Mouse (Mus musculus) midbrain, embryonic 10.5 days (tissue): ENCODE results near the gene 1700022I11Rik. TPM values are rescaled to one million over a fixed set of nuclear protein-coding genes. Genes with fewer than 3 reads are reported as not detected.
A peak's percentile ranks its signal among the peaks of the same experiment; 100 is the strongest.

Experiments
- DNase-seq: peaks from one replicate; pipeline ENCODE4 v3.0.0-alpha.2; 2017; ENCODE audit warnings: low spot score
- H3K27ac ChIP-seq: fragments of 300-500 bp; sonication (generic); replicated peaks from 2 replicates; pipeline ENCODE4 v1.5.1; 2016; ENCODE audit warnings: mild to moderate bottlenecking
- H3K27me3 ChIP-seq: fragments of 300-500 bp; sonication (generic); 2 replicates; pipeline ENCODE4 v1.6.1; 2016; ENCODE audit warnings: low read depth, mild to moderate bottlenecking; ENCODE audit not compliant: poor library complexity, severe bottlenecking
- H3K36me3 ChIP-seq: fragments of 300-500 bp; sonication (generic); 2 replicates; pipeline ENCODE4 v1.6.1; 2016; ENCODE audit warnings: mild to moderate bottlenecking, moderate library complexity
- H3K4me1 ChIP-seq: fragments of 300-500 bp; sonication (generic); 2 replicates; pipeline ENCODE4 v1.6.1; 2016
- H3K4me3 ChIP-seq: fragments of 300-500 bp; sonication (generic); 2 replicates; pipeline ENCODE4 v1.5.1; 2016; ENCODE audit warnings: mild to moderate bottlenecking, moderate library complexity
- H3K9me3 ChIP-seq: fragments of 300-500 bp; sonication (generic); replicated peaks from 2 replicates; pipeline ENCODE4 v1.6.1; 2016; ENCODE audit warnings: mild to moderate bottlenecking
- WGBS: fragments of 180-500 bp; shearing (Covaris S2); methylation state at CpG from one replicate; pipeline ENCODE4 v1.1.7; 2016; 5-methylcytosine and 5-hydroxymethylcytosine counted together
- polyA plus RNA-seq: library from polyadenylated mRNA; unstranded; fragments of >200 nt; fragmentation: Nextera tagmentation; extraction: Ambion mirVana; gene quantifications from 2 replicates; pipeline ENCODE4 v1.2.1, GENCODE M21; 2016

Gene 1700022I11Rik
- polyA plus RNA-seq, 1 experiment from 2014 or later: 0.59 TPM

DNA sequence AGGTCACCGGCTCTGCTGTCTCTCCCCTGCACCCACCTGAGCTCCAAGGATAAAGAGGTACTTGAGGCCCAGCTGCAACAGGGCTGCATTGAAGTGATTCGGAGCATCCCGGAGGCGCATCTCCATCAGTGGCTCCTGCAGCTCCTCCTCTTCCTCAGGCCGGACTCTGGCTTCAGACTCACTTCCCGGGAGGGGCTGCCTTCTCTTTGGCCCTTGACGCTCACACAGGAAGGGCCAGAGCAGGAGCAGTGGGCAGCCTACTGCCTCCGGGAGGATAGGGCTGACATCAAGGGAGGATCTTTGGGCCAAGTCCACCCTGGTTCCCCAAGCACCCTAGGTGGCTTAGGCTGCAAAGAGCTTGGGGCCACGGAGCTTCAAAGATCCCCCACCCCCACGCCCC lies 49.8 kb downstream of the 1700022I11Rik start:
- Histone ChIP-seq H3K27me3 (no peaks in the 10 kb centered on the region), H3K4me1 (0 out of 2 replicates have a peak, but pooled peaks cover 3% of the 10 kb centered on the region), H3K36me3 (peaks cover 77% of the 10 kb centered on the region), H3K4me3 (no peak overlapping the region), H3K27ac (no peak overlapping the region), H3K9me3 (no peaks in the 10 kb centered on the region)
- WGBS: 94% methylated on average over 10 of the region's 10 CpGs
- DNase-seq: no peak

DNA sequence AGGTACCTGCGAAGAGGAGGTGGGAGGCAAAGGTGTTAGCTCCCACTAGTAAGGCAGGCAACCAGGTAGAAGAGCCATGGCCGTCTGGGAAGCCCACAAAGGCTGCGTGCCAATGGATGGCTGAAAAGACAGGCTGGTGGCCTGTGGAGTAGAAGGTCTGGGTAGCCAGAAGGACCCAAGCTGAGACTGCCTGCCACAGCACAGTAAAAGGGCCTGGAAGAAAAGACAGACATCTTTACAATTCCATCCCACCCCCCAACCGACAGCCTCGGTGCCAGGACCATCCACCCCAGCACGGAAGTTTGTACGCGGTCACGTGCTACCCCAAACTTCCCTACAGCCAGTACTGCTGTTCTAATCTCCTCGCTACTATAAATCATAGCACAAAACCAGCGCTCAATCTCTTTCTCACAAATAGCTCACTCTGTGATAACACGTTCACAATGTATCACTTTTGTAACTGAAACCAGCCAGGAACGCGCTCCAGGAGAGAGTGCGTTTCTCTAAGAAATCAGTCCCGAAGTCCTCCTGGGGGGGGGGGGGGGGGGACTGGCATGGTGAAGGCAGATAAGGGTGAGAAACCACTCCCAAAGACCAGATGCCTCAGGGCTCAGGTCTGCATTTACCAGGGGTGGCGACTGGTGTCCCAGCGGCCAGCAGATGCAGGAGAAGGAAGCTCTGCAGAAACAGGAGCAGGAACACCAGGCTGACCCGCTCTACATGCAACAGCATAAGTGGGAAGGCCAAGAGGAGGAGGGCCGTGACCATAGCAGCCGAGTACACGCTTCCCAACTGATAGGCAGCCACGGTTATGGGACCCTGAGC lies 50.4 kb downstream of the 1700022I11Rik start:
- Histone ChIP-seq H3K27me3 (no peaks in the 10 kb centered on the region), H3K4me3 (no peak overlapping the region), H3K36me3 (peaks cover 82% of the 10 kb centered on the region), H3K4me1 (peaks cover 10% of the 10 kb centered on the region), H3K27ac (no peak overlapping the region), H3K9me3 (no peaks in the 10 kb centered on the region)
- no peak for DNase-seq
- WGBS: 93% methylated on average over 23 of the region's 23 CpGs

- Histone ChIP-seq H3K4me3 (no peak overlapping the region), H3K9me3 (no peaks in the 10 kb centered on the region), H3K36me3 (peaks cover 82% of the 10 kb centered on the region), H3K4me1 (peaks cover 20% of the 10 kb centered on the region), H3K27me3 (no peaks in the 10 kb centered on the region), H3K27ac (no peak overlapping the region)
- DNase-seq: no peak
- 82% methylated on average over 16 of the region's 16 CpGs for WGBS
These were observed 51.5 kb downstream of the 1700022I11Rik start for GRCm38 (mm10) chr4:43020876-43021275.

- Histone ChIP-seq H3K27ac (no peak overlapping the region), H3K4me1 (peaks cover 21% of the 10 kb centered on the region), H3K4me3 (no peak overlapping the region), H3K27me3 (no peaks in the 10 kb centered on the region), H3K36me3 (peaks cover 82% of the 10 kb centered on the region), H3K9me3 (no peaks in the 10 kb centered on the region)
- DNase-seq: no peak
- 67% methylated on average over 17 of the region's 17 CpGs for WGBS
These were observed 51.9 kb downstream of the 1700022I11Rik start for GRCm38 (mm10) chr4:43021341-43021740.

DNA sequence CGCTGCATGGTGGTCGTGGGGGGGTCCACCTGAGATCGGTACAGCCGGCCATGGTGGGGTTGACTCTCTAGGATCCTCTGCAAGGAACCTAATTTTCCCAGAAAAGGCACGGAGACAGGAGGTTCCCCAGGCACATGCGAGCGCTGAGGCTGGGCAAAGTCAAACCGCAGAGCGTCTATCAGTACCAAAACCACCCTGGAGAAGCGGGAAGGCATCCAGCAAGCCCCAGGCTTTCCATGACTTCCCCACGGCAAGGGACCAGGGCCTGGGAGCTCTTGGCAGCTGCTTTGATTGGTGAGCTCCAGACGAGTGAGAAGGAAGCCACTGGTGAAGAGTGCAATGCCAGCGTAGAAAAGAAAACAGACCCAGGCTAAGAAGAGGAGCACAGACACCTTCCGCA lies 55.3 kb downstream of the 1700022I11Rik start:
- Histone ChIP-seq H3K4me3 (peak overlapping the region; percentile 74), H3K36me3 (peaks cover 82% of the 10 kb centered on the region), H3K9me3 (no peaks in the 10 kb centered on the region), H3K27ac (peak overlapping the region; percentile 87), H3K27me3 (no peaks in the 10 kb centered on the region), H3K4me1 (peaks cover 21% of the 10 kb centered on the region)
- DNase-seq: no peak
- 86% methylated on average over 14 of the region's 14 CpGs for WGBS

DNA sequence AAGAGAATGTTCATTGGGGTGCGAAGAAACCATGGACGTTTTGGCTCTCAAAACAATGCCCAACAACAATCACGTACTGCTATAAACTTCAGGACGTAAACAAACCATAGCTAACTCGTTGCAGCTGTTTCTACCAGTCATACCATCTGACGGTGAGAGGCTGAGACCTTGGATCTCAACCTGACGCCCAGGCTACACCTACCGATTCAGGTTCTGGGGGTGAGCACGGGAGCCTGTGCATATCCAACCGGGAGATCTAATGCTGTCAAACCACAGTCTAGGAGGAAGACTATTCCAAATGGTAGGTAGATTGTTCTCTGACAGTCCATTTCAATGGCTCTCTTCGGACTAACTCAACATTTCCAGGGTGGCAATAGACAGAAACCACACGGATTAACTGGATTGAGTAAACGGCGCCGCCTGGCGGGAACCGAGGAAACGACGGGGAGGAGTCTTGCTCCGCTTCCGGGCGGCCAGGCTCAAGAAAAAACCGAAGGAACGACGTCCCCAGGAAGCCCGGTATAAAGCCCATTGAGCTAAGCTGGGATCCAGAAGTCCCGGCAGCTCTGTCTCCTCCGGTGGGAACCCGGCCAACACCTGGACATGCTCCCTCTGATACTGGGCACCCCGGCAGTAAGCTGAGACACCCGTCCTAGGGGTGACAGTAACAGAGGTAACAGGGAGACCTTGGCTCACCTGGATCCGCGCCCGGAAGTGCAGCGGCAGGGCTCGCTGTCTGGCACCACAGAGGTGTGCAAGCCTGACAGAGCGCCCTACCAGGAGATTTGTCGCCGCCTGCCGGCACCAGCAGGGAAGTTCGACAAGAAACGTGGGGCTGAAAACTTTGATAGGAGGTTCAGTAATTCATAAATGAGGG lies 55.9 kb downstream of the 1700022I11Rik start, which contains the start of gene Pigo:
Gene Pigo, minus strand, starts transcription at position 736 of the 877 bp plus-strand sequence.
- peaks cover 27% of the 10 kb centered on the region for H3K4me1 ChIP-seq
- peak within 1 kb of the TSS; percentile 74 for H3K4me3 ChIP-seq
- WGBS: 9% methylated on average over 42 of the region's 42 CpGs
- peaks cover 81% of the 10 kb centered on the region for H3K36me3 ChIP-seq
- H3K27ac ChIP-seq: peak within 1 kb of the TSS; percentile 87
- peak; percentile 91 for DNase-seq
- H3K9me3 ChIP-seq: no peaks in the 10 kb centered on the region
- no peaks in the 10 kb centered on the region for H3K27me3 ChIP-seq

GRCm38 (mm10) chr4:43029121-43029520 lies 59.7 kb downstream of the 1700022I11Rik start:
- Histone ChIP-seq H3K27ac (no peak overlapping the region), H3K27me3 (no peaks in the 10 kb centered on the region), H3K36me3 (peaks cover 61% of the 10 kb centered on the region), H3K4me1 (peaks cover 52% of the 10 kb centered on the region), H3K4me3 (no peak overlapping the region), H3K9me3 (no peaks in the 10 kb centered on the region)
- DNase-seq: no peak
- WGBS: 92% methylated on average over 7 of the region's 7 CpGs

DNA sequence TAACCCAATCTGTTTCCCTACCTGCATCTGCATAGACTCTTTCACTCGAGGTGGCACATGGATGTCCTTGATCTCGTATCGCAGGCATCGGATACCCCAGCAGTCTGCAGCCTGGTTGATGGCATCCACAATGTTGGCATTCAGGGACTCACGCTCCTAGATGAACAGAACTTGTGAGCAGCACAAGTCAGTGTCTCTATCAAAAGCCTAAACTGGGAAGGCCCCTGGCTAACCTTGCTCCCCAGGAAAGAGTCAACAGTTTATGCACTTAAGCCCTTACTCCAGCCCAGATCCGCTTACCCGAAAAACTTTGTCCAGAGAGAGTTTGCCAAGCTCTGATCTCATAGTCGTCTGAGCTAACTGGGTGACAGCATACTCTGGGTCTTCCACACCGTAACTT lies 60.3 kb downstream of the 1700022I11Rik start:
- WGBS: 95% methylated on average over 9 of the region's 9 CpGs
- H3K27ac ChIP-seq: no peak overlapping the region
- no peaks in the 10 kb centered on the region for H3K27me3 ChIP-seq
- H3K9me3 ChIP-seq: no peaks in the 10 kb centered on the region
- peak overlapping the region; percentile 86; the same call in 1 of the 2 replicates for H3K4me3 ChIP-seq
- peaks cover 47% of the 10 kb centered on the region for H3K4me1 ChIP-seq
- H3K36me3 ChIP-seq: peaks cover 62% of the 10 kb centered on the region
- DNase-seq: no peak

GRCm38 (mm10) chr4:43030352-43030751 lies 60.9 kb downstream of the 1700022I11Rik start:
- Histone ChIP-seq H3K4me1 (peaks cover 41% of the 10 kb centered on the region), H3K36me3 (peaks cover 68% of the 10 kb centered on the region), H3K27me3 (no peaks in the 10 kb centered on the region), H3K9me3 (no peaks in the 10 kb centered on the region), H3K4me3 (peak overlapping the region; percentile 86), H3K27ac (peak overlapping the region; percentile 94)
- WGBS: 79% methylated on average over 9 of the region's 9 CpGs
- no peak for DNase-seq

GRCm38 (mm10) chr4:43030780-43031230 lies 61.4 kb downstream of the 1700022I11Rik start:
- Histone ChIP-seq H3K27ac (peak overlapping the region; percentile 94), H3K4me1 (peaks cover 36% of the 10 kb centered on the region), H3K27me3 (no peaks in the 10 kb centered on the region), H3K36me3 (peaks cover 73% of the 10 kb centered on the region), H3K4me3 (peak overlapping the region; percentile 86), H3K9me3 (no peaks in the 10 kb centered on the region)
- DNase-seq: no peak
- 2% methylated on average over 28 of the region's 28 CpGs for WGBS

DNA sequence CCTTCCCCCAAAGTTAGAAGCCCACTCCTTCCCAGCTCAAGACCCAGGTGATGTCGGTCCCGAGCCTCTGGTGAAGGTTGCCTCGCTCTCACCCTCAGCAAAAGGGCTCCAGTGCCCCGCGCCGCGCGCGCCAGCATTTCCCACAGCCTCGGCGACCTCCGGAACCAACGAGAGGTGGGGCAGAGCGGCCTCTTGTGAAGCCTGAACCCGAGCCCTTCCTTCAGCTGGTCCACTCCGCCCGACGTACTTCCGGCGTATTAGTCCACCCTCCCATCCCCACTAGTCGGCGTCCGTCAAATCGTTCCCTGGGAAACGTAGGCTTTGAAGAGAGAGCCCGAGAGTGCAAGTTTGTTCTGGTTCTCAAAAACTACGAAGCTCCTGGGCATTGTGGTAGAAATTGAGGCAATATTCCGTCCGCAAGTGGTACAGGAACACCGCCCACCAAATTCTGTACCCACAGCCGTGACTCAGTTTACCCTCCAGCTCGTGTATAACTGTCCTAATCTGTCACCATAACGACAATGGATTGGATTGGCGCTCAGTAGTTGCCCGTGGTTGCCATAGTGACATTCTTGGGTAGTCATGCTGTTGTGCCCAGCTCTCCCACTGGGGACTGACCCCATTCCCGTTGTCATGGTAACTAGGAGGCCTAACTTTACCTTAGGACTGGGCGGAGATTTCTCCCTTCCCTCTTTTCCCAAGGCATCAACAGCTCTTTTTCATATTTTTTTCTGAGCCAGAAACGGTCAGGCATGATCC lies 62.0 kb downstream of the 1700022I11Rik start, which contains the start of gene Stoml2:
Gene Stoml2, minus strand, starts transcription at position 474 of the 759 bp plus-strand sequence.
- Histone ChIP-seq H3K27ac (peak within 1 kb of the TSS; percentile 94), H3K4me1 (peaks cover 35% of the 10 kb centered on the region), H3K9me3 (no peaks in the 10 kb centered on the region), H3K27me3 (no peaks in the 10 kb centered on the region), H3K4me3 (peak within 1 kb of the TSS; percentile 86), H3K36me3 (peaks cover 79% of the 10 kb centered on the region)
- WGBS: under 1% methylated on average over 38 of the region's 38 CpGs
- DNase-seq: peak; percentile 92

DNA sequence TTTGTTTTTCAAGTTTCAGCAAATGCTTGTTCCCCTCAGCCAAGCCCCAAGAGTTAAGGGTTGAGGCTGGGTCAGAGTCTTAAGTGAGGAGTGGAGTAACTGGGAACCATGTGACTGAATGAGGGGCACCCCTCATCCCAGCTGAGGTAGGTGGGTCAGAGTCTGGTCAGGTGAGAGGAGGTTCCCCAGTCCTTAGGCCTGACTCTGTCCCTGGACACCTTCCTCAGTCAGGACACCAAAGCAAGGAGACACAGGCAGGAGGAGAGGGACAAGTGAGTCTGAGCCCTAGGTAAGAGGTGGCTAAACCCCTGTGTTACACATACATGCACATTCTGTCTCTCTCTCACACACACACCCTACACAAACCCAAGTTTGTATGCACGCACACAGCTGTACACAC lies 63.1 kb downstream of the 1700022I11Rik start:
- H3K9me3 ChIP-seq: no peaks in the 10 kb centered on the region
- peaks cover 39% of the 10 kb centered on the region for H3K4me1 ChIP-seq
- no peak overlapping the region for H3K4me3 ChIP-seq
- WGBS: 92% methylated on average over 1 of the region's 1 CpGs
- H3K27ac ChIP-seq: peak overlapping the region; percentile 94
- no peak for DNase-seq
- no peaks in the 10 kb centered on the region for H3K27me3 ChIP-seq
- peaks cover 76% of the 10 kb centered on the region for H3K36me3 ChIP-seq
